Mouse (Mus musculus) ES-Bruce4 (cell line): ENCODE results near the gene Snx29.

Source experiments
- CTCF ChIP-seq: IDR thresholded peaks from one replicate; pipeline ENCODE4 v1.8.1; 2011; ENCODE audit warnings: low read depth, low read length
- EP300 ChIP-seq: IDR thresholded peaks from 2 replicates; pipeline ENCODE4 v1.6.1; 2011; ENCODE audit warnings: low read depth, low read length; ENCODE audit not compliant: insufficient read depth
- POLR2A ChIP-seq: IDR thresholded peaks from one replicate; pipeline ENCODE4 v1.8.1; 2011; ENCODE audit warnings: low read length; ENCODE audit not compliant: insufficient read depth

GRCm38 (mm10) chr16:11646745-11647289 is 324.1 kb downstream of the Snx29 start:
- TF ChIP-seq EP300: no peak
- TF ChIP-seq CTCF: no peak
- TF ChIP-seq POLR2A: no peak
